Mouse (Mus musculus): ENCODE results near the gene Cdkn2c. TPM values are rescaled to one million over a fixed set of nuclear protein-coding genes. Genes with fewer than 3 reads are reported as not detected.
A peak's percentile ranks its signal among the peaks of the same experiment; 100 is the strongest.

Cdkn2c gene
- polyA plus RNA-seq, 1 experiment: 6.0 TPM

DNA sequence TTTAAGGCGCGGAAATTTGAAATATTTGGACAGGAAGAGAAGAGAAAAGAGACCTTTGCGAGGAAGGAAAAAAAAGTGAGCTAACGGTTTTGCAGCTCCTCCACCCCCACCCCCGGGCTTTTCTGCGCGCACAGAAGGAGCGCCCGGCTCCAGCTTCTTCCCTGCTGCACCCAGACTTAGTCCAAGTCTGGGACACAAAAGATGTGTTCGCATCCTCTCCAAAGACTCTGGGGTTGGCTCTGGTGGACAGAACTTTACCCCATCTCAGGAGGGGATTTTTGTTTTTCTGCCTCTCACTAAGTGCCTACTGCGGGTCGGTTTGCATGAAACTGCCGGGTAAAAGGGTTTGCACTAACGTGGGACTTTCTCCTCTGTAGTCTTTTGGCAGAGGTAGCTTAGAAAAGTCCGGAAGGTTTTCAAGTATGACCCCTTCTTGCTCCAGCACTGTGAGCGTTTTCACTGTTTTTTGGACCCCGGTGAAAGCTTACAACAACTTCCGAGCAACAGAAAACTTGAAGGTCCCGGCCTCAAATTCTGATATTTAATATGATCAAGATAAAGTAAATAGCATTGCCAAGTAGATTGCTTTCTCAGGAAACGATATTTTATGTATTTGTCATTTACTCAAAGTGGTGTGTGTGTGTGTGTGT is 9.0 kb downstream of the Cdkn2c start:
- H3K4me3 ChIP-seq (ENCODE audit: low read depth, low read length): peak overlapping the region; percentile 79
- peaks cover 2% of the 10 kb centered on the region; the same call in 1 of the 2 replicates for H3K36me3 ChIP-seq (ENCODE audit: control insufficient read depth, insufficient read depth, low read length)
- TF ChIP-seq POLR2A (IDR thresholded peaks at IDR 0.05; ENCODE audit: low read depth, low read length) (no peak), CTCF (IDR thresholded peaks at IDR 0.05; ENCODE audit: extremely low read depth, insufficient read length, insufficient replicate concordance, low read depth, low read length) (no peak)
- WGBS: 14% methylated on average over 20 of the region's 20 CpGs
- H3K27ac ChIP-seq (ENCODE audit: insufficient read depth, low read depth, low read length): no peak overlapping the region
- H3K4me1 ChIP-seq (ENCODE audit: control insufficient read depth, insufficient read depth, insufficient read length, low read length): 0 out of 2 replicates have a peak, but pooled peaks cover 2% of the 10 kb centered on the region
- 0 out of 2 replicates have a peak, but pooled peaks cover 4% of the 10 kb centered on the region for H3K27me3 ChIP-seq (ENCODE audit: control insufficient read depth, insufficient read depth, low read length)

- H3K27ac ChIP-seq (ENCODE audit: insufficient read depth, low read depth, low read length): peak overlapping the region; percentile 18; the same call in 1 of the 2 replicates
- TF ChIP-seq CTCF (IDR thresholded peaks at IDR 0.05; ENCODE audit: extremely low read depth, insufficient read length, insufficient replicate concordance, low read depth, low read length) (no peak), POLR2A (IDR thresholded peaks at IDR 0.05; ENCODE audit: low read depth, low read length) (no peak)
- 1% methylated on average over 53 of the region's 53 CpGs for WGBS
- H3K4me1 ChIP-seq (ENCODE audit: control insufficient read depth, insufficient read depth, insufficient read length, low read length): 0 out of 2 replicates have a peak, but pooled peaks cover 2% of the 10 kb centered on the region
- peak overlapping the region; percentile 79 for H3K4me3 ChIP-seq (ENCODE audit: low read depth, low read length)
- H3K27me3 ChIP-seq (ENCODE audit: control insufficient read depth, insufficient read depth, low read length): 0 out of 2 replicates have a peak, but pooled peaks cover 4% of the 10 kb centered on the region
- H3K36me3 ChIP-seq (ENCODE audit: control insufficient read depth, insufficient read depth, low read length): peaks cover 2% of the 10 kb centered on the region; the same call in 1 of the 2 replicates
Observed at GRCm38 (mm10) chr4:109657021-109657850, 9.8 kb downstream of the Cdkn2c start.

DNA sequence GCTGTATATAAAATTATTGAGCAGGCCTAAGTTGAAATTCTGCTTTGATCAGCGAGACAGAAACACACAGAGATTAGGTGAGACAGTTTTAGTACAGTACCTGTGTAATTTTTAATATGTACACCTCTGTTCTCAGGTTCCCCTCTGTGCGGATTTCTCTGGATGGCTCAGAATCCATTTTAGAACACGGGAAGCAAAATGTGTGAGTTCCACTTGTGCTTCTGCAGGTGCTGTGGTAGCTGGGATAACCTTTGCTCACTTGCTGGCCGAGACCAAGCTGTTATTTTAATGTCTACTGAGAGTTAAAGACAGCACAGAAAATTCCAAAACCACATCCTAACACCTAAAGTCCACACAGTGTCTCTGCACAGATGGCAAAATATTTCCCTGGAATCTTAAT is 10.7 kb downstream of the Cdkn2c start:
- WGBS: 54% methylated on average over 4 of the region's 4 CpGs

GRCm38 (mm10) chr4:109655738-109656137 is 11.3 kb downstream of the Cdkn2c start:
- TF ChIP-seq POLR2A (IDR thresholded peaks at IDR 0.05; ENCODE audit: low read depth, low read length): no peak
- TF ChIP-seq CTCF (IDR thresholded peaks at IDR 0.05; ENCODE audit: extremely low read depth, insufficient read length, insufficient replicate concordance, low read depth, low read length): no peak
- 90% methylated on average over 2 of the region's 2 CpGs for WGBS
- 0 out of 2 replicates have a peak, but pooled peaks cover 2% of the 10 kb centered on the region for H3K4me1 ChIP-seq (ENCODE audit: control insufficient read depth, insufficient read depth, insufficient read length, low read length)
- H3K27ac ChIP-seq (ENCODE audit: insufficient read depth, low read depth, low read length): no peak overlapping the region
- H3K4me3 ChIP-seq (ENCODE audit: low read depth, low read length): no peak overlapping the region
- 0 out of 2 replicates have a peak, but pooled peaks cover 4% of the 10 kb centered on the region for H3K27me3 ChIP-seq (ENCODE audit: control insufficient read depth, insufficient read depth, low read length)
- H3K36me3 ChIP-seq (ENCODE audit: control insufficient read depth, insufficient read depth, low read length): no peaks in the 10 kb centered on the region

More for the DNA sequence above, 10.7 kb downstream of the Cdkn2c start:
- Histone ChIP-seq H3K4me3 (ENCODE audit: low read depth, low read length) (no peak overlapping the region), H3K4me1 (ENCODE audit: control insufficient read depth, insufficient read depth, insufficient read length, low read length) (0 out of 2 replicates have a peak, but pooled peaks cover 2% of the 10 kb centered on the region), H3K36me3 (ENCODE audit: control insufficient read depth, insufficient read depth, low read length) (peaks cover 2% of the 10 kb centered on the region; the same call in 1 of the 2 replicates), H3K27me3 (ENCODE audit: control insufficient read depth, insufficient read depth, low read length) (0 out of 2 replicates have a peak, but pooled peaks cover 4% of the 10 kb centered on the region), H3K27ac (ENCODE audit: insufficient read depth, low read depth, low read length) (no peak overlapping the region)
- TF ChIP-seq POLR2A (IDR thresholded peaks at IDR 0.05; ENCODE audit: low read depth, low read length) (no peak), CTCF (IDR thresholded peaks at IDR 0.05; ENCODE audit: extremely low read depth, insufficient read length, insufficient replicate concordance, low read depth, low read length) (no peak)

- Histone ChIP-seq H3K4me1 (ENCODE audit: control insufficient read depth, insufficient read depth, insufficient read length, low read length) (0 out of 2 replicates have a peak, but pooled peaks cover 2% of the 10 kb centered on the region), H3K27me3 (ENCODE audit: control insufficient read depth, insufficient read depth, low read length) (0 out of 2 replicates have a peak, but pooled peaks cover 4% of the 10 kb centered on the region), H3K4me3 (ENCODE audit: low read depth, low read length) (no peak overlapping the region), H3K27ac (ENCODE audit: insufficient read depth, low read depth, low read length) (no peak overlapping the region), H3K36me3 (ENCODE audit: control insufficient read depth, insufficient read depth, low read length) (no peaks in the 10 kb centered on the region)
- WGBS: 95% methylated on average over 2 of the region's 2 CpGs
- TF ChIP-seq CTCF (IDR thresholded peaks at IDR 0.05; ENCODE audit: extremely low read depth, insufficient read length, insufficient replicate concordance, low read depth, low read length): no peak
- no peak for TF ChIP-seq POLR2A (IDR thresholded peaks at IDR 0.05; ENCODE audit: low read depth, low read length)
Observed at GRCm38 (mm10) chr4:109654701-109655100, 12.3 kb downstream of the Cdkn2c start.

DNA sequence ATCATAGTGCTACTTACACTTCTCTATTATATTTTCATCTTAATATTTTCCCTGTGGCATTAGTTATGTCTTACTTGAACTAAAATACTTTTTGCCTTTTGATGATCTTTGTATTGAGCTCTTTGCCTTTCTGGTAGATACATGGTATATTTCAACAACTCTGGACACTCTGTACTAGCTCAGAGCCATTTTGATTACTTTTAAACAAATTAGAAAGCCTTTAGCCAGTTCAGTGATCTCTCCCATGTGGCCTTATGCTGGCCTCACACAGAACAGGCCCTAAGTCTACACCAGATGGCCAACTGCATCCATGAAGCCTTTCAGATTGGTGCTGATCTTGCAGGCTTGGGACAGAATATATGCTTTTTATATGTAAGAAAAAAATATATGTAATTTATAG is 13.7 kb downstream of the Cdkn2c start:
- Histone ChIP-seq H3K36me3 (ENCODE audit: control insufficient read depth, insufficient read depth, low read length) (no peaks in the 10 kb centered on the region), H3K4me3 (ENCODE audit: low read depth, low read length) (no peak overlapping the region), H3K27ac (ENCODE audit: insufficient read depth, low read depth, low read length) (no peak overlapping the region), H3K4me1 (ENCODE audit: control insufficient read depth, insufficient read depth, insufficient read length, low read length) (0 out of 2 replicates have a peak, but pooled peaks cover 2% of the 10 kb centered on the region), H3K27me3 (ENCODE audit: control insufficient read depth, insufficient read depth, low read length) (0 out of 2 replicates have a peak, but pooled peaks cover 4% of the 10 kb centered on the region)
- TF ChIP-seq CTCF (IDR thresholded peaks at IDR 0.05; ENCODE audit: extremely low read depth, insufficient read length, insufficient replicate concordance, low read depth, low read length) (no peak), POLR2A (IDR thresholded peaks at IDR 0.05; ENCODE audit: low read depth, low read length) (no peak)

All from small intestine, adult 2 months (tissue).